Mouse (Mus musculus): ENCODE data around the gene Gm10638. TPM values are rescaled to one million over a fixed set of nuclear protein-coding genes. Genes with fewer than 3 reads are reported as not detected.

Gene Gm10638
- total RNA-seq, 2 experiments from 2014 or later, result 2.1 to 3.0 TPM

DNA sequence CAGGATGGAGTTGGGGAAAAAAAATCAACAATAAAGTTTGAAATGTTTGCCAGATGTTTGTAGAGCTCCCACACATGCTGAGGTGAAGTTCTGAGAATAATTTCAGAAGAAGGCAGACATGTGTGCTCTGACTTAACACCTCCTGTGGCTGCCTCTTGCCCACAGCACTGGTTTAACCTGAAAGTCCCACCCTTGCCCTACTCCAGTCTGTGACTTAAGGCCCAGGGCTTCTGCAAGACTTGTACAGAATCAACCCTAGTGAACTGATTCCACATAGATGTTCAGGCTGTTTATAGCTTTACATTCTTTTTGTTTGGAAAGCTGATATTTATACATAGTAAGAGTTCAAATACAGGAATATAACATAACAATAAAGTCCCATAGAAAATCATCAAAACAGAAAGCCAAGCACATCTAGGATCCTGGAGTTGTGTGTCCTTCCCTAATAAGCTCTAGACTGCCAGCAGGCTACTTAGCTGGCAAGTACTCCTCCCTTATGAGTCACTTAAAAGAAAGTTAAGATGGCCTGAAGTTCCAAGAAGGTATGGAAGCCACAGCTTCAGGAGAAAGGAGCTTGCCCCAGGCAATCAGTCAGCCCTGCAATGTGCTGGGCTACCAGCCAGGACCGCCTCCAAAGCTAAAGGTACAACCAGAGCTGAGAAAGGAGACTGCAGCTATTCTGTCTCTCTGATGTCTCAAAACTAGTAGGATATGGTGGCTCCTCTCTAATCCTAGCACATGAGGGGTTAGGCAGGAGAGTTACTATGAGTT, 24.6 kb downstream of the Gm10638 start:
- no peak for DNase-seq (ENCODE audit: low spot score)
- intact Hi-C loops (cut with DNase I), result no loop called here

DNA sequence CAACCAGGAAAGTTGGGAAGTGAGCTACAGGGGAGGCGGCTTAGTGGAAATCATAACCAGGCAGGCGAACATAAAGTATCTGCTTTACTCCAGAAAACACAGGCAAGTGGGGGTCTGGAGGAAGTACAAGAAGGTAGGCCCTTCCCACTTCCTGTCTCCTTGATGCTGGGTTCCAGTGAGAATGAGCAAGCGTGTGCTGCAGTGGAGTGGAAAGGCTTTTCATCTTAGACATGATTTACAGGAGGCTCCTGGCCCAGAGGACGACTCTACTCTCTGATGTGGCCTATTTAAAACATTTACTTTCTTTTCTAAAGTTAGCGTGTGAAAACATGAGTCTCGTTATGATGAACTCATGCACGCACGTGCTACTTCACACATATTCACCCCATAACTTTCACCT, 33.7 kb downstream of the Gm10638 start:
- no peak for DNase-seq (ENCODE audit: low spot score)
- intact Hi-C loops (cut with DNase I), result no loop called here

GRCm38 (mm10) chr8:86781094-86781493, 35.6 kb downstream of the Gm10638 start:
- intact Hi-C loops (cut with DNase I), result no loop called here
- DNase-seq (ENCODE audit: low spot score), result no peak

DNA sequence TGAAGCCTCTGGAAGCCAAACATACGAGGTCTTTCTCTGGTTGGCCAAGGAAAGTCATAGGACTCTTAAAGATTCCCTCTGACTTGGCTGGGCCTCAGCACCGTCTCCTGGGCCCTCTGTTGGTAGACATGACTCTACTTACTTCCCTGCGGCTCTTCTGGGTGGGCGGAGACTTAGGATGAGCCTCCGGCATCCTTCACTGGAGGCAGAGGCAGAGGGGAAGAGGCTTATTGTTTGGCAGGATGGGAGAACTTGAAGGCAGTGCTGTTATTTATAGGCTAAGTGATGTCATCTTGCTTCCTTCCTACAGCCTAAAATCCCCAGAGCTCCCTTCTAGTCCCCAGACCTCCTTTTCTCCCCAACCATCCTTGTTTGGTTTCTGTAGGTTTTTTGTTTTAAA, 41.0 kb downstream of the Gm10638 start:
- intact Hi-C loops (cut with DNase I), result loop anchor here (5.0 kb wide), 1 partner anchor 116 kb away; no protein-coding TSS in a partner anchor
- no peak for DNase-seq (ENCODE audit: low spot score)

DNA sequence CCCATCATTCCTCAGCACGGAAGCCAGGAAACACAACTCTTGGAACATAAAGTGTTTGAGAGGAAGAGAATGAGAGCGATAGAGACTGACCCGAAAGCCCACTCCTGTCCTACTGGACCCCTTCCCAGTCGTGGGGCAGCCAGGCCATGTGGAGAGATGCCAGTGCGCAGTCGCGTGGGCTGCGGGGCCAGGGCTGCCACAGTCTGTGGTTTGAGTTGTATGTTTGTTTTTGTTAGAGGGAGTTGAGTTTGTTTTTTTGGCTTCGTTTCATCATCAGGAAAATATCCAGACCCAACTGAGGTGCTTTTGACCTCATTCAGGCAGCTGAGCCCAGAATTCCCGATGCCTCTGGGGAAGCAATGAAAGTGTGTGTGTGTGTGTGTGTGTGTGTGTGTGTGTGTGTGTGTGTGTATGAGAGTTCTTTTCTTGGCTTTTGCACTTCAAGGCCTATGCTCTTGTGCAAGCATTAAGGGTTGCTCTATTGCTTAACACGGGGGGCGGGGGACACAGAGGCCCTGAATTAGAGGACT, 42.5 kb downstream of the Gm10638 start:
- peak; percentile 57 for DNase-seq (ENCODE audit: low spot score)
- intact Hi-C loops (cut with DNase I), result loop anchor here (5.0 kb wide), 1 partner anchor 114 kb away; no protein-coding TSS in a partner anchor

- no peak for DNase-seq (ENCODE audit: low spot score)
- intact Hi-C loops (cut with DNase I), result loop anchor here (5.0 kb wide), 1 partner anchor 113 kb away; no protein-coding TSS in a partner anchor
Observed at GRCm38 (mm10) chr8:86789576-86789975, 44.1 kb downstream of the Gm10638 start.

DNA sequence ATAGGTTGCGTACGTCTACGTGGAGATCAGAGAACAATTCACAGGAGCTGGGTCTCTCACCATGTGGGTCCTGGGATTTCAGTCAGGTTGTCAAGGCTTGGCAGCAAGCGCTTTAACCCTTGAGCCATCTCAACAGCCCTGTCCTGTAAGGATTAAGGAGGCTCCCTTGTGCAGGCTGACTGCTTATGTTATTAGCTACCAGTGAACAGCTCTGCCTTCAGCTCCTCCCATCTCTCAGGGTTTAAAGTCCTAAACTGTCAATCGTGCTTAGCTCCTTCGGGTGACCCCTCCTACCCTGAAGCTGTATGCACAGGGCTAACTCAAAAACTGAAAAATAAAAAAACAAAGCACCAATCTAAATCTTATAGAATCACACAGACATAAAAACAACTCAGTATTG, 46.0 kb downstream of the Gm10638 start:
- intact Hi-C loops (cut with DNase I), result no loop called here
- no peak for DNase-seq (ENCODE audit: low spot score)

- intact Hi-C loops (cut with DNase I), result no loop called here
- DNase-seq (ENCODE audit: low spot score), result no peak
Observed at GRCm38 (mm10) chr8:86794716-86795115, 49.2 kb downstream of the Gm10638 start.

Other genes with a start within 250 kb of the Gm10638 start
- gene Abcc12, start 165.0 kb upstream of the Gm10638 start, total RNA-seq (2021), result not detected
- gene Lonp2, start 121.7 kb upstream of the Gm10638 start, total RNA-seq (2021), result 10 to 100 TPM; 74.9 to 75.2 TPM
- 10 to 100 TPM; 14.9 to 15.6 TPM for gene Siah1a, start 235 bp downstream of the Gm10638 start, total RNA-seq (2021)
- 10 to 100 TPM; 15.7 to 16.9 TPM for gene N4bp1, start 139.6 kb downstream of the Gm10638 start, total RNA-seq (2021)

Measured in heart, postnatal 25 days (tissue).